Mouse (Mus musculus): ENCODE results near the gene Fgfr2. TPM values are rescaled to one million over a fixed set of nuclear protein-coding genes. Genes with fewer than 3 reads are reported as not detected.
A peak's percentile ranks its signal among the peaks of the same experiment; 100 is the strongest.

Gene Fgfr2
- polyA plus RNA-seq, 1 experiment from 2014 or later = 92.0 TPM

- no peak overlapping the region for H3K4me2 ChIP-seq
- H3K36me3 ChIP-seq (ENCODE audit: control insufficient read depth, insufficient read depth, low read length) = no peaks in the 10 kb centered on the region
- no peaks in the 10 kb centered on the region for H3K9me3 ChIP-seq (ENCODE audit: control insufficient read depth, low read length)
- H3K27ac ChIP-seq (ENCODE audit: low read depth, low read length) = no peak overlapping the region
- no peaks in the 10 kb centered on the region for H3K27me3 ChIP-seq (ENCODE audit: control insufficient read depth, insufficient read depth, low read length)
- H3K9ac ChIP-seq (ENCODE audit: low read length) = no peak overlapping the region
- WGBS = 65% methylated on average over 5 of the region's 5 CpGs
- DNase-seq (ENCODE audit: low spot score, missing footprints) = no peak
- H3K4me1 ChIP-seq (ENCODE audit: control insufficient read depth, insufficient read depth, low read length) = no peaks in the 10 kb centered on the region; the same call in 1 of the 2 replicates
- H3K4me3 ChIP-seq (ENCODE audit: low read depth, low read length) = no peak overlapping the region
- ATAC-seq (ENCODE audit: low FRiP score) = no peak
These were observed 2570.4 kb downstream of the Fgfr2 start for GRCm38 (mm10) chr7:130552780-130553179.

GRCm38 (mm10) chr7:130547635-130548175 lies 2575.4 kb downstream of the Fgfr2 start:
- H3K4me3 ChIP-seq (ENCODE audit: low read depth, low read length) = peak overlapping the region; percentile 85; the same call in 1 of the 2 replicates
- no peak overlapping the region for H3K4me2 ChIP-seq
- H3K27me3 ChIP-seq (ENCODE audit: control insufficient read depth, insufficient read depth, low read length) = no peaks in the 10 kb centered on the region
- H3K4me1 ChIP-seq (ENCODE audit: control insufficient read depth, insufficient read depth, low read length) = peaks cover 12% of the 10 kb centered on the region
- 88% methylated on average over 12 of the region's 12 CpGs for WGBS
- ATAC-seq (ENCODE audit: low FRiP score) (no peak), DNase-seq (ENCODE audit: low spot score, missing footprints) (peak; percentile 60)
- no peak overlapping the region; the same call in 1 of the 2 replicates for H3K9ac ChIP-seq (ENCODE audit: low read length)
- peaks cover 9% of the 10 kb centered on the region; the same call in 1 of the 2 replicates for H3K36me3 ChIP-seq (ENCODE audit: control insufficient read depth, insufficient read depth, low read length)
- no peak overlapping the region for H3K27ac ChIP-seq (ENCODE audit: low read depth, low read length)
- no peaks in the 10 kb centered on the region for H3K9me3 ChIP-seq (ENCODE audit: control insufficient read depth, low read length)

DNA sequence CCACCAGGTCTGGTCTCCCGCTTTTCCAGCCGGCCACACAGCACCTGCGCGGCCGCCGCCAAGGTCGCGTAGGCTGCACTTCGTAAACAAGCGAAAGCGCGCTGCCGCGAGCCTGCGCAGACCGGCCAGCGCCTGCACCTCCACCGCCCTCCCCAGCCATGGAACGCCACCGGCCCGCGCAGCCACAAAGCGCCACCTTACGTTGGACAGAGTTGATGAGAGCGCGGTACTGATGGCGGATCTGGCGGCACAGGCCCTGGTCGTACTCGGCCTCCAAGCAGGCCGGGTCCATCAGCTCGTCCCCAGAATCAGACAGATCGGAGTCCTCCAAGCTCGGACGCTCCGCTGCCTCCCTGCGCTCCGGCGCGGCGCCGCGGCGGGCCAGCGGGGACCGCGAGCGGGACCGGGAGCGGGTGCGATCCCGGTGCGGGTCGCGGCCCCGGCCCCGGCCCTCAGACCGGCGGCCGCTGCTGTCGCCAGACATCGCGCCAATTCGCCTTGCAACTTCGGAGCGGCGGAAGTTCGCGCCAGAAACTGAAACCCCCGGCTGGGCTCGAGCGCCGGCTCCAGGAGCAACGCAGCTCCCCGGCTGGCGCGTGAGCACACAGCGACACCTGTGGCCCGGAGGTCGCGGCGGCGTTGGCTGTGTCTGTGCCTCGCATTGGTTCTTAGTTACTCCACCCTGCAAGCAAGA lies 2576.2 kb downstream of the Fgfr2 start:
- WGBS = under 1% methylated on average over 84 of the region's 84 CpGs
- Histone ChIP-seq H3K4me1 (ENCODE audit: control insufficient read depth, insufficient read depth, low read length) (peaks cover 12% of the 10 kb centered on the region), H3K4me2 (peak overlapping the region; percentile 92), H3K27me3 (ENCODE audit: control insufficient read depth, insufficient read depth, low read length) (no peaks in the 10 kb centered on the region), H3K4me3 (ENCODE audit: low read depth, low read length) (peak overlapping the region; percentile 85), H3K27ac (ENCODE audit: low read depth, low read length) (peak overlapping the region; percentile 98), H3K9ac (ENCODE audit: low read length) (peak overlapping the region; percentile 97), H3K9me3 (ENCODE audit: control insufficient read depth, low read length) (no peaks in the 10 kb centered on the region), H3K36me3 (ENCODE audit: control insufficient read depth, insufficient read depth, low read length) (peaks cover 15% of the 10 kb centered on the region; the same call in 1 of the 2 replicates)
- ATAC-seq (ENCODE audit: low FRiP score) (peak; percentile 94), DNase-seq (ENCODE audit: low spot score, missing footprints) (peak; percentile 99)

- no peaks in the 10 kb centered on the region for H3K9me3 ChIP-seq (ENCODE audit: control insufficient read depth, low read length)
- 7% methylated on average over 7 of the region's 7 CpGs for WGBS
- H3K27me3 ChIP-seq (ENCODE audit: control insufficient read depth, insufficient read depth, low read length) = no peaks in the 10 kb centered on the region
- peak overlapping the region; percentile 92 for H3K4me2 ChIP-seq
- H3K9ac ChIP-seq (ENCODE audit: low read length) = peak overlapping the region; percentile 97
- H3K4me3 ChIP-seq (ENCODE audit: low read depth, low read length) = peak overlapping the region; percentile 85
- H3K36me3 ChIP-seq (ENCODE audit: control insufficient read depth, insufficient read depth, low read length) = peaks cover 15% of the 10 kb centered on the region; the same call in 1 of the 2 replicates
- no peak for ATAC-seq (ENCODE audit: low FRiP score)
- H3K4me1 ChIP-seq (ENCODE audit: control insufficient read depth, insufficient read depth, low read length) = peaks cover 12% of the 10 kb centered on the region
- no peak for DNase-seq (ENCODE audit: low spot score, missing footprints)
- H3K27ac ChIP-seq (ENCODE audit: low read depth, low read length) = peak overlapping the region; percentile 98
These were observed 2576.7 kb downstream of the Fgfr2 start for GRCm38 (mm10) chr7:130546421-130546790.

DNA sequence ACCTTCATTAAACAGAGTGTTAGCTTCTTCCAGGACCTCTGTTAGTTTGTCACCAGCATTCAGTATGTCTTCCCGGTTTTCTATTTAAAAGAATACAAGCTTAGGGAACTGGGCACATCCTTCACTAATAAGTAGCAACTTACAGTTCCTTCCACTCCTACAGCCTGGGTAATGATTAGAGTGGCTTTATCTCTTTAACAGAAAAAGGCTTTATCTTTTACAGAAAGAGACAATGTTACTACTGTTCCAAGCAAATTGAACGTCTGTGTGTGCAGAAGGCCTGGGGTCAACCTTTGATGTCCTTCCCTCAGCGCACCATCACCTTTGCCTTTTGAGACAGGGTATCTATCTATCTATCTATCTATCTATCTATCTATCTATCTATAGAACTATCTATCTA lies 2577.3 kb downstream of the Fgfr2 start:
- peak overlapping the region; percentile 97 for H3K9ac ChIP-seq (ENCODE audit: low read length)
- H3K4me2 ChIP-seq = peak overlapping the region; percentile 92
- DNase-seq (ENCODE audit: low spot score, missing footprints) (peak; percentile 84), ATAC-seq (ENCODE audit: low FRiP score) (no peak)
- no peak overlapping the region for H3K27ac ChIP-seq (ENCODE audit: low read depth, low read length)
- H3K36me3 ChIP-seq (ENCODE audit: control insufficient read depth, insufficient read depth, low read length) = peaks cover 15% of the 10 kb centered on the region; the same call in 1 of the 2 replicates
- H3K27me3 ChIP-seq (ENCODE audit: control insufficient read depth, insufficient read depth, low read length) = no peaks in the 10 kb centered on the region
- WGBS = 67% methylated on average over 3 of the region's 3 CpGs
- H3K4me1 ChIP-seq (ENCODE audit: control insufficient read depth, insufficient read depth, low read length) = peaks cover 12% of the 10 kb centered on the region
- H3K9me3 ChIP-seq (ENCODE audit: control insufficient read depth, low read length) = no peaks in the 10 kb centered on the region
- peak overlapping the region; percentile 85 for H3K4me3 ChIP-seq (ENCODE audit: low read depth, low read length)

DNA sequence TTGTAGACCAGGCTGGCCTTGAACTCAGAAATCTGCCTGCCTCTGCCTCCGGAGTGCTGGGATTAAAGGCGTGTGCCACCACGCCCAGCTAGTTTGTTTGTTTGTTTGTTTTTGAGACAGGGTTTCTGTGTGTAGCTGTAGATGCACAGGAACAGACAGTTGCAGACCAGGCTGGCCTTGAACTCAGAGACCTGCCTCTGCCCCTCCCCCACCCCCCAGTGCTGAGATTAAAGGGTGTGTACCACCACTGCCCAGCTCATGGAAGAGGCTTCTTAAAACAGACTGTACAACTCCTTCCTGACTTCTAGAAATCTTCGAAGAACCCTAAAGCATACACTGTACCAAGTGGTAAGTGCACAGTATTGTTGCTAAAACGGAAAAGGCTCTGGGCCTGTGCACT lies 2577.7 kb downstream of the Fgfr2 start:
- DNase-seq (ENCODE audit: low spot score, missing footprints) (peak; percentile 72), ATAC-seq (ENCODE audit: low FRiP score) (no peak)
- H3K4me1 ChIP-seq (ENCODE audit: control insufficient read depth, insufficient read depth, low read length) = peaks cover 12% of the 10 kb centered on the region
- no peak overlapping the region for H3K9ac ChIP-seq (ENCODE audit: low read length)
- no peaks in the 10 kb centered on the region for H3K9me3 ChIP-seq (ENCODE audit: control insufficient read depth, low read length)
- 91% methylated on average over 5 of the region's 5 CpGs for WGBS
- peak overlapping the region; percentile 92 for H3K4me2 ChIP-seq
- no peaks in the 10 kb centered on the region for H3K27me3 ChIP-seq (ENCODE audit: control insufficient read depth, insufficient read depth, low read length)
- H3K36me3 ChIP-seq (ENCODE audit: control insufficient read depth, insufficient read depth, low read length) = peaks cover 15% of the 10 kb centered on the region
- peak overlapping the region; percentile 85; the same call in 1 of the 2 replicates for H3K4me3 ChIP-seq (ENCODE audit: low read depth, low read length)
- no peak overlapping the region for H3K27ac ChIP-seq (ENCODE audit: low read depth, low read length)

DNA sequence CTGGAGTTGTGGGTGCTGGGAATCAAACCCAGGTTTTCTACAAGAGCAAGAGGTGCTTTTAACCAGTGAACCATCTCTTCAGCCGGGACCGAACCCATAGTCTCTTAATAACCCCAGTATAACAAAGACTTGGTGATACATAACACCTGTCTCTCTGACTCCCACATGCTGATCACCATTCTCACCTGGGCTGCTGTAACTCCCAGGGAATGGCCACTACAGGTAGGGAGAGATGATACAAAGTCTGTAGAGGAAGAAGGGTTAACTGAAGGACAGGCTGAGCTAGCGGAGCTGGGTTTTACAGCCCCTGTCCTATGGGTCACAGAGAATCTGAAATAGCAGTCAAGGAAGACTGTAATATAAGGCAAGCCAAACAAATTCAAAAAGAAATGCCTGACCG lies 2580.0 kb downstream of the Fgfr2 start:
- no peaks in the 10 kb centered on the region for H3K27me3 ChIP-seq (ENCODE audit: control insufficient read depth, insufficient read depth, low read length)
- H3K4me3 ChIP-seq (ENCODE audit: low read depth, low read length) = no peak overlapping the region
- H3K9me3 ChIP-seq (ENCODE audit: control insufficient read depth, low read length) = no peaks in the 10 kb centered on the region
- H3K4me2 ChIP-seq = no peak overlapping the region
- H3K36me3 ChIP-seq (ENCODE audit: control insufficient read depth, insufficient read depth, low read length) = peaks cover 22% of the 10 kb centered on the region
- no peak overlapping the region for H3K27ac ChIP-seq (ENCODE audit: low read depth, low read length)
- H3K9ac ChIP-seq (ENCODE audit: low read length) = no peak overlapping the region
- H3K4me1 ChIP-seq (ENCODE audit: control insufficient read depth, insufficient read depth, low read length) = peaks cover 12% of the 10 kb centered on the region
- ATAC-seq (ENCODE audit: low FRiP score) (no peak), DNase-seq (ENCODE audit: low spot score, missing footprints) (peak; percentile 49)
- WGBS = 98% methylated on average over 4 of the region's 4 CpGs

DNA sequence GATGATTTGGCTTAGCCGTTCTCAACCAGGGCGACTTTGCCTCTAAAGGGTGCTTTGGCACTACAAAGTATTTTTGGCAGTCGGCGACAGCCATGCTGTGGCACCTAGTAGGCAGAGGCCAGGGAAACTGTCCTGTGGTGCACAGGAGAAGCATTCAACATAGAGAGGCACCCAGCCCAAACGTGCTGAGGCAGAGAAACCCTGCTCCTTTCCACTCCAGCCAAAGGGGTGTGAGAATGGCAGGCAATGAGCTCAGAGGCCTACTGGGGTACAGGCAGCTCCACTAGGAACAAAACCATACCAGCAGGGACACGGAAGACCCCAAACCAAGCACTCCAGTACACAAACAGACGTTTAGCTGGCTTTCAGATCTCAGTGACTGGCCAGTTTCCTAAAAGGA lies 2583.0 kb downstream of the Fgfr2 start:
- Histone ChIP-seq H3K27me3 (ENCODE audit: control insufficient read depth, insufficient read depth, low read length) (no peaks in the 10 kb centered on the region), H3K4me3 (ENCODE audit: low read depth, low read length) (no peak overlapping the region), H3K27ac (ENCODE audit: low read depth, low read length) (no peak overlapping the region), H3K36me3 (ENCODE audit: control insufficient read depth, insufficient read depth, low read length) (peaks cover 26% of the 10 kb centered on the region), H3K9me3 (ENCODE audit: control insufficient read depth, low read length) (no peaks in the 10 kb centered on the region), H3K9ac (ENCODE audit: low read length) (no peak overlapping the region), H3K4me1 (ENCODE audit: control insufficient read depth, insufficient read depth, low read length) (0 out of 2 replicates have a peak, but pooled peaks cover 2% of the 10 kb centered on the region), H3K4me2 (no peak overlapping the region)
- WGBS = 90% methylated on average over 7 of the region's 7 CpGs
- ATAC-seq (ENCODE audit: low FRiP score) (no peak), DNase-seq (ENCODE audit: low spot score, missing footprints) (peak; percentile 69)

DNA sequence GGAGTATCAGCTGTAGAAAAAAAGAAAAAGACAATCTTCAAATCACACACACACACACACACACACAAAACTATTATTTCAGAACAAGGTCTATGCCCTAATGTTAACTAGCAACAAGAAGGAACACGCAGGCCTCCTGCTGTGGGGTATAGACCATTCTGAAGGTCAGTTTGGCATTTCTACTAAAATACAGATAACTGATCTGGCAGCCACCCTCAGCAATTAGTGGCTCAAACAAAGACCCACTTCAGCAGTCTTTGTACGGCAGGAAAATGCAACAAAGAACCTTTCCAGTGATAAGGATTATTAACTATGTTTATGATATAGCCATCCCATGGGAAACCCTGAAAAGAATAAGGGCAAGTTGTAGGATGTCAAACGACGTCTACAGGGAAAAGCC lies 2586.1 kb downstream of the Fgfr2 start:
- DNase-seq (ENCODE audit: low spot score, missing footprints) (peak; percentile 54), ATAC-seq (ENCODE audit: low FRiP score) (no peak)
- Histone ChIP-seq H3K9me3 (ENCODE audit: control insufficient read depth, low read length) (no peaks in the 10 kb centered on the region), H3K36me3 (ENCODE audit: control insufficient read depth, insufficient read depth, low read length) (peaks cover 14% of the 10 kb centered on the region), H3K4me1 (ENCODE audit: control insufficient read depth, insufficient read depth, low read length) (no peaks in the 10 kb centered on the region), H3K27ac (ENCODE audit: low read depth, low read length) (no peak overlapping the region), H3K4me3 (ENCODE audit: low read depth, low read length) (no peak overlapping the region), H3K9ac (ENCODE audit: low read length) (no peak overlapping the region), H3K4me2 (no peak overlapping the region), H3K27me3 (ENCODE audit: control insufficient read depth, insufficient read depth, low read length) (no peaks in the 10 kb centered on the region)
- 97% methylated on average over 4 of the region's 4 CpGs for WGBS
